Mouse (Mus musculus): ENCODE measurements around the gene Faf1. TPM values are rescaled to one million over a fixed set of nuclear protein-coding genes. Genes with fewer than 3 reads are reported as not detected.

Faf1 gene
- total RNA-seq, 2 experiments from 2014 or later: 26.8 to 27.6 TPM

GRCm38 (mm10) chr4:109782577-109783114 is 106.3 kb downstream of the Faf1 start:
- DNase-seq: no peak

- DNase-seq: no peak
Measured at GRCm38 (mm10) chr4:109789347-109790001, 113.1 kb downstream of the Faf1 start.

GRCm38 (mm10) chr4:109792331-109792730 is 115.9 kb downstream of the Faf1 start:
- DNase-seq: no peak

GRCm38 (mm10) chr4:109793072-109793471 is 116.7 kb downstream of the Faf1 start:
- no peak for DNase-seq

GRCm38 (mm10) chr4:109797511-109798182 is 121.3 kb downstream of the Faf1 start:
- no peak for DNase-seq

- no peak for DNase-seq
Measured at GRCm38 (mm10) chr4:109806408-109806807, 130.0 kb downstream of the Faf1 start.

GRCm38 (mm10) chr4:109815161-109815560 is 138.8 kb downstream of the Faf1 start:
- DNase-seq: no peak

GRCm38 (mm10) chr4:109815592-109815991 is 139.2 kb downstream of the Faf1 start:
- DNase-seq: no peak

- no peak for DNase-seq
Measured at GRCm38 (mm10) chr4:109819455-109819854, 143.1 kb downstream of the Faf1 start.

- no peak for DNase-seq
Measured at GRCm38 (mm10) chr4:109829800-109830199, 153.4 kb downstream of the Faf1 start.

GRCm38 (mm10) chr4:109857851-109858250 is 181.5 kb downstream of the Faf1 start:
- no peak for DNase-seq

- no peak for DNase-seq
Measured at GRCm38 (mm10) chr4:109858571-109859392, 182.4 kb downstream of the Faf1 start.

GRCm38 (mm10) chr4:109859401-109859800 is 183.0 kb downstream of the Faf1 start:
- no peak for DNase-seq

- DNase-seq: no peak
Measured at GRCm38 (mm10) chr4:109860256-109860655, 183.9 kb downstream of the Faf1 start.

- DNase-seq: no peak
Measured at GRCm38 (mm10) chr4:109862271-109862670, 185.9 kb downstream of the Faf1 start.

GRCm38 (mm10) chr4:109863021-109863420 is 186.6 kb downstream of the Faf1 start:
- DNase-seq: no peak

- no peak for DNase-seq
Measured at GRCm38 (mm10) chr4:109868897-109869484, 192.6 kb downstream of the Faf1 start.

GRCm38 (mm10) chr4:109884333-109884732 is 207.9 kb downstream of the Faf1 start:
- no peak for DNase-seq

- no peak for DNase-seq
Measured at GRCm38 (mm10) chr4:109887856-109888357, 211.5 kb downstream of the Faf1 start.

GRCm38 (mm10) chr4:109897810-109898566 is 221.6 kb downstream of the Faf1 start:
- DNase-seq: no peak

GRCm38 (mm10) chr4:109901076-109901475 is 224.7 kb downstream of the Faf1 start:
- DNase-seq: no peak

Data from gastrocnemius, postnatal 10 days (tissue).